7 mouse cellular contexts compared by ENCODE assay signal in the genomic region with DNA sequence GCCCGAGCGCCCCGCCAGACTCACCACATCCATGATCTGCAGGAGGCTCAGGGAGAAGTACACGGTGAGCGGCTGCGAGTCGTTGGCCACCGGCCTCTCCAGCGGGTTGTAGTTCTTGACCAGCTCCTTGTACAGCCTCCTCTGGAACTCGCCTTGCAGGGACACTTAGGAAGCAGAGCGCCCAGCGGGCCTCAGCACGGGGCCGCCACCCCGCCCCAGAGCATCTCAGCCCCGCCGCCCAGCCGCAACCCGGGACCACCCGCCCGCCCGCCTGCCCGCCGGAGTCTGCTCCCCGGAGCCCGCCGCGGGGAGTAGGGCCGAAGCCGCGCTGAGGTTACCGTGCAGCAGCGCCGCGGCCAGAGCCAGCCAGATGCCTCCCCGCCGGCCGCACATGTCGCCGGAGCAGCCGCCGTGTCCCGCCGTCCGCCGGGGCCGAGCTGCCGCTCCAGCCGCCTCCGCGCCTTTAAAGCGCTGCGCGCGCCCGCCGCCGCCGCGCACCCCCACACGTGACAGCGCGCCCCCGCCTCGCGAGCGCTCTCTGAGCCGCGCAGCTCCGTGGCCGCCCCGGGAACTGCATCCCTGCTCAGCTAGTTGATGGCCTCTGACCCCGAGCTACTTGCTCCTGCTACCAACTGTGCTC. TPM values are rescaled to one million over a fixed set of nuclear protein-coding genes. Genes with fewer than 3 reads are reported as not detected.
DNase-seq lines count a peak whose midpoint lies in the region; ATAC-seq and TF ChIP-seq lines count a peak whose summit lies in the region.

TSS of gene Chrna7 (minus strand) at position 486 of the 640 bp plus-strand sequence.

- H3K9me3 ChIP-seq in forebrain, embryonic 10.5 days, result no peaks in the 10 kb centered on the region
- H3K9me3 ChIP-seq in heart, embryonic 12.5 days (replicated peaks), result no peaks in the 10 kb centered on the region
- H3K9me3 ChIP-seq in kidney, embryonic 14.5 days (ENCODE audit: control insufficient read depth, low read length), result no peaks in the 10 kb centered on the region
- H3K9me3 ChIP-seq in limb, embryonic 12.5 days, result no peaks in the 10 kb centered on the region
- H3K9me3 ChIP-seq in midbrain, embryonic 14.5 days (ENCODE audit: control insufficient read depth, low read length), result no peaks in the 10 kb centered on the region
- H3K9me3 ChIP-seq in stomach, postnatal 0 days (ENCODE audit: control insufficient read depth, low read length), result no peaks in the 10 kb centered on the region

- no peaks in the 10 kb centered on the region for H3K36me3 ChIP-seq in forebrain, embryonic 10.5 days (replicated peaks)
- no peaks in the 10 kb centered on the region for H3K36me3 ChIP-seq in heart, embryonic 12.5 days
- no peaks in the 10 kb centered on the region for H3K36me3 ChIP-seq in kidney, embryonic 14.5 days (ENCODE audit: control insufficient read depth, insufficient read depth, low read length)
- H3K36me3 ChIP-seq in limb, embryonic 12.5 days, result no peaks in the 10 kb centered on the region
- H3K36me3 ChIP-seq in midbrain, embryonic 14.5 days (ENCODE audit: control insufficient read depth, insufficient read depth, low read length), result no peaks in the 10 kb centered on the region
- no peaks in the 10 kb centered on the region for H3K36me3 ChIP-seq in stomach, postnatal 0 days (ENCODE audit: control insufficient read depth, insufficient read depth, low read length)

- peak within 1 kb of the TSS; percentile 95 for H3K4me2 ChIP-seq in heart, embryonic 12.5 days
- H3K4me2 ChIP-seq in kidney, embryonic 14.5 days (replicated peaks; ENCODE audit: low read depth, low read length), result peak within 1 kb of the TSS; percentile 93
- peak within 1 kb of the TSS; percentile 85 for H3K4me2 ChIP-seq in limb, embryonic 12.5 days
- peak within 1 kb of the TSS; percentile 88 for H3K4me2 ChIP-seq in midbrain, embryonic 14.5 days (ENCODE audit: low read length)
- H3K4me2 ChIP-seq in stomach, postnatal 0 days (replicated peaks; ENCODE audit: low read depth), result peak within 1 kb of the TSS; percentile 98

- peaks cover 44% of the 10 kb centered on the region for H3K27me3 ChIP-seq in forebrain, embryonic 10.5 days (ENCODE audit: poor library complexity, severe bottlenecking)
- peaks cover 17% of the 10 kb centered on the region for H3K27me3 ChIP-seq in heart, embryonic 12.5 days (replicated peaks)
- H3K27me3 ChIP-seq in kidney, embryonic 14.5 days (ENCODE audit: control insufficient read depth, insufficient read depth, low read length), result no peaks in the 10 kb centered on the region
- peaks cover 14% of the 10 kb centered on the region; the same call in 1 of the 2 replicates for H3K27me3 ChIP-seq in limb, embryonic 12.5 days
- H3K27me3 ChIP-seq in midbrain, embryonic 14.5 days (ENCODE audit: control insufficient read depth, insufficient read depth, low read length), result no peaks in the 10 kb centered on the region
- no peaks in the 10 kb centered on the region for H3K27me3 ChIP-seq in stomach, postnatal 0 days (ENCODE audit: control insufficient read depth, insufficient read depth, low read length)

- DNase-seq in c-Kit-positive CD71-negative TER-119-negative erythroid progenitor cells, embryonic 14.5 days (ENCODE audit: low read depth), result peak; percentile 19
- DNase-seq in forebrain, embryonic 10.5 days (ENCODE audit: extremely low spot score, low spot score), result peak; percentile 80
- DNase-seq in midbrain, embryonic 14.5 days, result peak; percentile 95
- peak; percentile 83 for DNase-seq in stomach, postnatal 0 days (ENCODE audit: low spot score)

- WGBS in forebrain, embryonic 10.5 days, result under 1% methylated on average over 68 of the region's 73 CpGs
- under 1% methylated on average over 67 of the region's 73 CpGs for WGBS in heart, embryonic 12.5 days
- under 1% methylated on average over 70 of the region's 73 CpGs for WGBS in kidney, embryonic 14.5 days
- WGBS in limb, embryonic 12.5 days, result under 1% methylated on average over 69 of the region's 73 CpGs
- WGBS in midbrain, embryonic 14.5 days, result under 1% methylated on average over 63 of the region's 73 CpGs
- 0% methylated on average over 54 of the region's 73 CpGs for WGBS in stomach, postnatal 0 days

- no peak for TF ChIP-seq EP300 in stomach, postnatal 0 days (optimal IDR thresholded peaks at IDR 0.05)

- peak within 1 kb of the TSS; percentile 90 for H3K27ac ChIP-seq in forebrain, embryonic 10.5 days
- no peak within 1 kb of the TSS for H3K27ac ChIP-seq in heart, embryonic 12.5 days (ENCODE audit: poor library complexity, severe bottlenecking)
- H3K27ac ChIP-seq in kidney, embryonic 14.5 days (ENCODE audit: low read depth, low read length), result no peak within 1 kb of the TSS
- no peak within 1 kb of the TSS for H3K27ac ChIP-seq in limb, embryonic 12.5 days
- peak within 1 kb of the TSS; percentile 74 for H3K27ac ChIP-seq in midbrain, embryonic 14.5 days (replicated peaks; ENCODE audit: low read depth, low read length)
- H3K27ac ChIP-seq in stomach, postnatal 0 days (replicated peaks), result no peak within 1 kb of the TSS

- H3K4me3 ChIP-seq in forebrain, embryonic 10.5 days, result peak within 1 kb of the TSS; percentile 82
- H3K4me3 ChIP-seq in heart, embryonic 12.5 days, result peak within 1 kb of the TSS; percentile 68
- peak within 1 kb of the TSS; percentile 64 for H3K4me3 ChIP-seq in kidney, embryonic 14.5 days (ENCODE audit: low read length)
- H3K4me3 ChIP-seq in limb, embryonic 12.5 days (replicated peaks), result peak within 1 kb of the TSS; percentile 72
- H3K4me3 ChIP-seq in midbrain, embryonic 14.5 days (replicated peaks; ENCODE audit: low read depth, low read length), result peak within 1 kb of the TSS; percentile 74
- peak within 1 kb of the TSS; percentile 51 for H3K4me3 ChIP-seq in stomach, postnatal 0 days (ENCODE audit: low read depth, low read length)

- peak; percentile 92 for ATAC-seq in heart, embryonic 12.5 days (ENCODE audit: insufficient number of reproducible peaks, low FRiP score)
- peak; percentile 94 for ATAC-seq in kidney, embryonic 14.5 days (ENCODE audit: low FRiP score, low TSS enrichment)
- peak; percentile 84 for ATAC-seq in limb, embryonic 12.5 days (ENCODE audit: insufficient number of reproducible peaks, insufficient read depth, low FRiP score, low TSS enrichment, low read depth)
- ATAC-seq in midbrain, embryonic 14.5 days (ENCODE audit: low FRiP score, low TSS enrichment), result peak; percentile 94
- peak; percentile 95 for ATAC-seq in stomach, postnatal 0 days (ENCODE audit: low FRiP score, low TSS enrichment)

- peaks cover 22% of the 10 kb centered on the region for H3K4me1 ChIP-seq in forebrain, embryonic 10.5 days
- peaks cover 5% of the 10 kb centered on the region; the same call in 1 of the 2 replicates for H3K4me1 ChIP-seq in heart, embryonic 12.5 days (replicated peaks)
- no peaks in the 10 kb centered on the region for H3K4me1 ChIP-seq in kidney, embryonic 14.5 days (ENCODE audit: control insufficient read depth, insufficient read depth, low read length)
- H3K4me1 ChIP-seq in limb, embryonic 12.5 days (replicated peaks), result peaks cover 11% of the 10 kb centered on the region
- H3K4me1 ChIP-seq in midbrain, embryonic 14.5 days (ENCODE audit: control insufficient read depth, insufficient read depth, low read length), result peaks cover 12% of the 10 kb centered on the region
- no peaks in the 10 kb centered on the region for H3K4me1 ChIP-seq in stomach, postnatal 0 days (replicated peaks; ENCODE audit: control insufficient read depth, insufficient read depth)

- peak within 1 kb of the TSS; percentile 65 for H3K9ac ChIP-seq in heart, embryonic 12.5 days
- H3K9ac ChIP-seq in kidney, embryonic 14.5 days (ENCODE audit: low read depth, low read length), result peak within 1 kb of the TSS; percentile 59
- peak within 1 kb of the TSS; percentile 71 for H3K9ac ChIP-seq in limb, embryonic 12.5 days (replicated peaks)
- peak within 1 kb of the TSS; percentile 76 for H3K9ac ChIP-seq in midbrain, embryonic 14.5 days (replicated peaks; ENCODE audit: low read length)
- H3K9ac ChIP-seq in stomach, postnatal 0 days (ENCODE audit: low read length), result peak within 1 kb of the TSS; percentile 61

- TF ChIP-seq CTCF in stomach, postnatal 0 days (IDR thresholded peaks at IDR 0.05; ENCODE audit: low read depth), result peak; percentile 67

RNA-seq across cellular contexts. Expression of gene Chrna7, which starts in this region (rescaled TPM):
- 4.0 and 4.4 TPM in 2 replicates for polyA plus RNA-seq in forebrain, embryonic 10.5 days (2016; fragmentation: Nextera tagmentation; extraction: Ambion mirVana)
- 1.3 and 1.5 TPM in 2 replicates for polyA plus RNA-seq in heart, embryonic 12.5 days (2016; fragmentation: Nextera tagmentation; extraction: Ambion mirVana)
- 0.57 and 3.2 TPM in 2 replicates for polyA plus RNA-seq in kidney, embryonic 14.5 days (2014; fragmentation: Nextera tagmentation; extraction: Ambion mirVana)
- polyA plus RNA-seq in limb, embryonic 12.5 days (2016; fragmentation: Nextera tagmentation; extraction: Ambion mirVana), result 5.0 and 5.3 TPM in 2 replicates
- polyA plus RNA-seq in midbrain, embryonic 14.5 days (2014; fragmentation: Nextera tagmentation; extraction: Ambion mirVana), result 4.4 and 4.9 TPM in 2 replicates
- 0.29 and 0.41 TPM in 2 replicates for polyA plus RNA-seq in stomach, postnatal 0 days (2015; fragmentation: Nextera tagmentation; extraction: Ambion mirVana)

Comparison
In these comparisons a context has a peak if more than half of its experiments do, and no peak if none do; other contexts are left out.
1. Peak in DNase-seq, ATAC-seq, H3K4me3 ChIP-seq, H3K9ac ChIP-seq and H3K4me2 ChIP-seq in stomach, postnatal 0 days; RNA of the gene not detected or under 1 TPM.
2. DNase-seq: peak in every context shown above with its lines; median percentile 95 in midbrain, embryonic 14.5 days; 83 in stomach, postnatal 0 days; 80 in forebrain, embryonic 10.5 days; 19 in c-Kit-positive CD71-negative TER-119-negative erythroid progenitor cells, embryonic 14.5 days.
3. H3K27ac ChIP-seq: peak in forebrain, embryonic 10.5 days (single experiment) and midbrain, embryonic 14.5 days (single experiment); none in heart, embryonic 12.5 days (single experiment), kidney, embryonic 14.5 days (single experiment), limb, embryonic 12.5 days (single experiment) and stomach, postnatal 0 days (single experiment).
4. Peak in every context shown above with its lines, with median percentiles within 50 percentile points of each other: H3K4me3 ChIP-seq, ATAC-seq, H3K4me2 ChIP-seq and H3K9ac ChIP-seq.